Mouse (Mus musculus) small intestine, adult 2 months (tissue): ENCODE measurements around the gene Hyal1.

Experiments
- CTCF ChIP-seq: fragments of 200-500 bp; IDR thresholded peaks from 2 replicates; pipeline ENCODE4 v1.5.1; 2012; ENCODE audit warnings: low read depth, mild to moderate bottlenecking, control low read depth, inconsistent platforms, low read length, moderate library complexity, mixed read lengths; ENCODE audit not compliant: insufficient replicate concordance, insufficient read length; ENCODE audit errors: extremely low read depth
- POLR2A ChIP-seq: fragments of 200-500 bp; IDR thresholded peaks from 2 replicates; pipeline ENCODE4 v1.6.1; 2012; ENCODE audit warnings: low read depth, mild to moderate bottlenecking, control low read depth, inconsistent platforms, low read length, moderate library complexity

GRCm38 (mm10) chr9:107629901-107630425, 53.2 kb downstream of the Hyal1 start:
- TF ChIP-seq CTCF: no peak
- no peak for TF ChIP-seq POLR2A
